Mouse (Mus musculus): ENCODE measurements around the gene Znrf3. TPM values are rescaled to one million over a fixed set of nuclear protein-coding genes. Genes with fewer than 3 reads are reported as not detected.
A peak's percentile ranks its signal among the peaks of the same experiment; 100 is the strongest.
"Not testable (repeated sequence)": the region's sequence is repeated elsewhere in the genome, so short reads cannot be mapped to it uniquely, and the experiment has no call there.

The Znrf3 gene
- polyA plus RNA-seq, 1 experiment from 2014 or later = 11.7 TPM

- no peaks in the 10 kb centered on the region for H3K9me3 ChIP-seq (replicated peaks; ENCODE audit: control insufficient read depth, low read length)
- no peaks in the 10 kb centered on the region for H3K36me3 ChIP-seq (replicated peaks; ENCODE audit: control insufficient read depth, insufficient read depth, low read depth, low read length)
- ATAC-seq (replicated peaks; ENCODE audit: insufficient number of reproducible peaks, low FRiP score, low TSS enrichment, low read depth) = no peak
- no peaks in the 10 kb centered on the region for H3K4me1 ChIP-seq (ENCODE audit: control insufficient read depth, insufficient read depth, low read length)
- no peak overlapping the region for H3K9ac ChIP-seq (replicated peaks; ENCODE audit: low read length)
- no peak for DNase-seq (ENCODE audit: low spot score)
- H3K27ac ChIP-seq (replicated peaks; ENCODE audit: low read depth, low read length) = no peak overlapping the region
- no peaks in the 10 kb centered on the region for H3K27me3 ChIP-seq (ENCODE audit: control insufficient read depth, insufficient read depth, low read length)
- no peak overlapping the region for H3K4me2 ChIP-seq (ENCODE audit: low read depth, low read length)
- 86% methylated on average over 3 of the region's 3 CpGs for WGBS
- H3K4me3 ChIP-seq (ENCODE audit: low read depth, low read length) = no peak overlapping the region
Observed at GRCm38 (mm10) chr11:5478831-5479230, 34.2 kb upstream of the Znrf3 start.

GRCm38 (mm10) chr11:5478193-5478592, 33.5 kb upstream of the Znrf3 start:
- Histone ChIP-seq H3K4me1 (ENCODE audit: control insufficient read depth, insufficient read depth, low read length) (no peaks in the 10 kb centered on the region), H3K27ac (replicated peaks; ENCODE audit: low read depth, low read length) (no peak overlapping the region), H3K9me3 (replicated peaks; ENCODE audit: control insufficient read depth, low read length) (no peaks in the 10 kb centered on the region), H3K4me3 (ENCODE audit: low read depth, low read length) (no peak overlapping the region), H3K9ac (replicated peaks; ENCODE audit: low read length) (no peak overlapping the region), H3K4me2 (ENCODE audit: low read depth, low read length) (no peak overlapping the region), H3K36me3 (replicated peaks; ENCODE audit: control insufficient read depth, insufficient read depth, low read depth, low read length) (no peaks in the 10 kb centered on the region), H3K27me3 (ENCODE audit: control insufficient read depth, insufficient read depth, low read length) (no peaks in the 10 kb centered on the region)
- no peak for ATAC-seq (replicated peaks; ENCODE audit: insufficient number of reproducible peaks, low FRiP score, low TSS enrichment, low read depth)
- no peak for DNase-seq (ENCODE audit: low spot score)
- 83% methylated on average over 7 of the region's 7 CpGs for WGBS

GRCm38 (mm10) chr11:5476806-5477205, 32.2 kb upstream of the Znrf3 start:
- no peaks in the 10 kb centered on the region for H3K9me3 ChIP-seq (replicated peaks; ENCODE audit: control insufficient read depth, low read length)
- ATAC-seq (replicated peaks; ENCODE audit: insufficient number of reproducible peaks, low FRiP score, low TSS enrichment, low read depth) = no peak
- WGBS = 87% methylated on average over 4 of the region's 4 CpGs
- no peaks in the 10 kb centered on the region for H3K27me3 ChIP-seq (ENCODE audit: control insufficient read depth, insufficient read depth, low read length)
- H3K9ac ChIP-seq (replicated peaks; ENCODE audit: low read length) = no peak overlapping the region
- no peak overlapping the region for H3K4me3 ChIP-seq (ENCODE audit: low read depth, low read length)
- H3K27ac ChIP-seq (replicated peaks; ENCODE audit: low read depth, low read length) = no peak overlapping the region
- DNase-seq (ENCODE audit: low spot score) = no peak
- H3K4me2 ChIP-seq (ENCODE audit: low read depth, low read length) = no peak overlapping the region
- no peaks in the 10 kb centered on the region for H3K36me3 ChIP-seq (replicated peaks; ENCODE audit: control insufficient read depth, insufficient read depth, low read depth, low read length)
- no peaks in the 10 kb centered on the region for H3K4me1 ChIP-seq (ENCODE audit: control insufficient read depth, insufficient read depth, low read length)

- not testable (repeated sequence) for H3K36me3 ChIP-seq (replicated peaks; ENCODE audit: control insufficient read depth, insufficient read depth, low read depth, low read length); H3K27me3 ChIP-seq (ENCODE audit: control insufficient read depth, insufficient read depth, low read length); H3K9ac ChIP-seq (replicated peaks; ENCODE audit: low read length); H3K4me1 ChIP-seq (ENCODE audit: control insufficient read depth, insufficient read depth, low read length); DNase-seq (ENCODE audit: low spot score); H3K9me3 ChIP-seq (replicated peaks; ENCODE audit: control insufficient read depth, low read length); H3K27ac ChIP-seq (replicated peaks; ENCODE audit: low read depth, low read length); H3K4me3 ChIP-seq (ENCODE audit: low read depth, low read length); H3K4me2 ChIP-seq (ENCODE audit: low read depth, low read length); ATAC-seq (replicated peaks; ENCODE audit: insufficient number of reproducible peaks, low FRiP score, low TSS enrichment, low read depth)
- WGBS = no CpG with 5 or more reads among the region's 2 CpGs
Observed at GRCm38 (mm10) chr11:5475556-5476118, 31.0 kb upstream of the Znrf3 start.

- H3K4me1 ChIP-seq (ENCODE audit: control insufficient read depth, insufficient read depth, low read length) = no peaks in the 10 kb centered on the region
- no peak overlapping the region for H3K4me3 ChIP-seq (ENCODE audit: low read depth, low read length)
- DNase-seq (ENCODE audit: low spot score) (peak; percentile 87), ATAC-seq (replicated peaks; ENCODE audit: insufficient number of reproducible peaks, low FRiP score, low TSS enrichment, low read depth) (no peak)
- no peak overlapping the region for H3K27ac ChIP-seq (replicated peaks; ENCODE audit: low read depth, low read length)
- no peak overlapping the region for H3K9ac ChIP-seq (replicated peaks; ENCODE audit: low read length)
- no peaks in the 10 kb centered on the region for H3K27me3 ChIP-seq (ENCODE audit: control insufficient read depth, insufficient read depth, low read length)
- H3K9me3 ChIP-seq (replicated peaks; ENCODE audit: control insufficient read depth, low read length) = no peaks in the 10 kb centered on the region
- H3K4me2 ChIP-seq (ENCODE audit: low read depth, low read length) = no peak overlapping the region
- 12% methylated on average over 5 of the region's 5 CpGs for WGBS
- no peaks in the 10 kb centered on the region for H3K36me3 ChIP-seq (replicated peaks; ENCODE audit: control insufficient read depth, insufficient read depth, low read depth, low read length)
Observed at GRCm38 (mm10) chr11:5474130-5474529, 29.5 kb upstream of the Znrf3 start.

GRCm38 (mm10) chr11:5470055-5470454, 25.4 kb upstream of the Znrf3 start:
- ATAC-seq (replicated peaks; ENCODE audit: insufficient number of reproducible peaks, low FRiP score, low TSS enrichment, low read depth) (no peak), DNase-seq (ENCODE audit: low spot score) (no peak)
- H3K27ac ChIP-seq (replicated peaks; ENCODE audit: low read depth, low read length) = no peak overlapping the region
- H3K9ac ChIP-seq (replicated peaks; ENCODE audit: low read length) = no peak overlapping the region
- H3K4me2 ChIP-seq (ENCODE audit: low read depth, low read length) = no peak overlapping the region
- WGBS = 78% methylated on average over 3 of the region's 3 CpGs
- H3K4me3 ChIP-seq (ENCODE audit: low read depth, low read length) = no peak overlapping the region
- no peaks in the 10 kb centered on the region for H3K36me3 ChIP-seq (replicated peaks; ENCODE audit: control insufficient read depth, insufficient read depth, low read depth, low read length)
- no peaks in the 10 kb centered on the region for H3K9me3 ChIP-seq (replicated peaks; ENCODE audit: control insufficient read depth, low read length)
- no peaks in the 10 kb centered on the region for H3K4me1 ChIP-seq (ENCODE audit: control insufficient read depth, insufficient read depth, low read length)
- no peaks in the 10 kb centered on the region for H3K27me3 ChIP-seq (ENCODE audit: control insufficient read depth, insufficient read depth, low read length)

GRCm38 (mm10) chr11:5469084-5469483, 24.4 kb upstream of the Znrf3 start:
- Histone ChIP-seq H3K27me3 (ENCODE audit: control insufficient read depth, insufficient read depth, low read length) (no peaks in the 10 kb centered on the region), H3K4me1 (ENCODE audit: control insufficient read depth, insufficient read depth, low read length) (no peaks in the 10 kb centered on the region), H3K27ac (replicated peaks; ENCODE audit: low read depth, low read length) (no peak overlapping the region), H3K4me2 (ENCODE audit: low read depth, low read length) (no peak overlapping the region), H3K9me3 (replicated peaks; ENCODE audit: control insufficient read depth, low read length) (no peaks in the 10 kb centered on the region), H3K36me3 (replicated peaks; ENCODE audit: control insufficient read depth, insufficient read depth, low read depth, low read length) (no peaks in the 10 kb centered on the region), H3K9ac (replicated peaks; ENCODE audit: low read length) (no peak overlapping the region), H3K4me3 (ENCODE audit: low read depth, low read length) (no peak overlapping the region)
- DNase-seq (ENCODE audit: low spot score) (peak; percentile 29), ATAC-seq (replicated peaks; ENCODE audit: insufficient number of reproducible peaks, low FRiP score, low TSS enrichment, low read depth) (no peak)
- 79% methylated on average over 3 of the region's 3 CpGs for WGBS

GRCm38 (mm10) chr11:5468471-5468870, 23.8 kb upstream of the Znrf3 start:
- no peaks in the 10 kb centered on the region for H3K27me3 ChIP-seq (ENCODE audit: control insufficient read depth, insufficient read depth, low read length)
- DNase-seq (ENCODE audit: low spot score) = no peak
- no peak for ATAC-seq (replicated peaks; ENCODE audit: insufficient number of reproducible peaks, low FRiP score, low TSS enrichment, low read depth)
- H3K27ac ChIP-seq (replicated peaks; ENCODE audit: low read depth, low read length) = no peak overlapping the region
- no peaks in the 10 kb centered on the region for H3K36me3 ChIP-seq (replicated peaks; ENCODE audit: control insufficient read depth, insufficient read depth, low read depth, low read length)
- no peak overlapping the region for H3K4me3 ChIP-seq (ENCODE audit: low read depth, low read length)
- H3K9me3 ChIP-seq (replicated peaks; ENCODE audit: control insufficient read depth, low read length) = no peaks in the 10 kb centered on the region
- 50% methylated on average over 2 of the region's 2 CpGs for WGBS
- no peak overlapping the region for H3K4me2 ChIP-seq (ENCODE audit: low read depth, low read length)
- no peaks in the 10 kb centered on the region for H3K4me1 ChIP-seq (ENCODE audit: control insufficient read depth, insufficient read depth, low read length)
- no peak overlapping the region for H3K9ac ChIP-seq (replicated peaks; ENCODE audit: low read length)
